Mouse (Mus musculus) spleen, adult 2 months (tissue): ENCODE measurements at regions not wholly inside any gene's neighbourhood (a gene's known extent, or its start where the extent isn't known, plus 50 kb on each side); places are given as distances from the start of the nearest gene placed in this dataset.
"Not testable (repeated sequence)": the region's sequence is repeated elsewhere in the genome, so short reads cannot be mapped to it uniquely, and the experiment has no call there.

Experiments used
- DNase-seq, 2 experiments: peaks; one replicate each; pipeline versions ENCODE4 v3.0.0 to v3.0.0-alpha.2; 2012 to 2021; ENCODE audit warnings: low spot score in 2 of 2, low read depth in 1 of 2
- H3K27ac ChIP-seq: fragments of 200-500 bp; 2 replicates; pipeline ENCODE4 v1.5.1; 2012; ENCODE audit warnings: low read length, inconsistent platforms; ENCODE audit not compliant: insufficient read depth
- H3K27me3 ChIP-seq: fragments of 200-500 bp; 2 replicates; pipeline ENCODE4 v1.6.1; 2012; ENCODE audit warnings: mild to moderate bottlenecking, moderate library complexity, low read length, inconsistent platforms; ENCODE audit not compliant: control insufficient read depth, insufficient read depth
- H3K36me3 ChIP-seq: fragments of 200-500 bp; 2 replicates; pipeline ENCODE4 v1.6.1; 2012; ENCODE audit warnings: mild to moderate bottlenecking, low read length, inconsistent platforms; ENCODE audit not compliant: control insufficient read depth, insufficient read depth
- H3K4me1 ChIP-seq: fragments of 200-500 bp; 2 replicates; pipeline ENCODE4 v1.6.1; 2011; ENCODE audit warnings: inconsistent platforms; ENCODE audit not compliant: control insufficient read depth, insufficient read depth, insufficient read length
- H3K4me3 ChIP-seq: fragments of 200-500 bp; 2 replicates; pipeline ENCODE4 v1.5.1; 2011; ENCODE audit warnings: mild to moderate bottlenecking, inconsistent platforms; ENCODE audit not compliant: insufficient read depth, insufficient read length; ENCODE audit errors: extremely low read depth
- CTCF ChIP-seq: fragments of 200-500 bp; IDR thresholded peaks from 2 replicates; pipeline ENCODE4 v1.5.1; 2011; ENCODE audit warnings: mild to moderate bottlenecking, inconsistent platforms; ENCODE audit not compliant: insufficient read depth, insufficient read length, insufficient replicate concordance; ENCODE audit errors: extremely low read depth
- POLR2A ChIP-seq: fragments of 200-500 bp; IDR thresholded peaks from 2 replicates; pipeline ENCODE4 v1.6.1; 2011; ENCODE audit warnings: low read depth, low read length, inconsistent platforms
- WGBS: fragments of 180-500 bp; shearing (Covaris S2); methylation state at CpG from one replicate; pipeline ENCODE4 v1.1.7; 2018; 5-methylcytosine and 5-hydroxymethylcytosine counted together

DNA sequence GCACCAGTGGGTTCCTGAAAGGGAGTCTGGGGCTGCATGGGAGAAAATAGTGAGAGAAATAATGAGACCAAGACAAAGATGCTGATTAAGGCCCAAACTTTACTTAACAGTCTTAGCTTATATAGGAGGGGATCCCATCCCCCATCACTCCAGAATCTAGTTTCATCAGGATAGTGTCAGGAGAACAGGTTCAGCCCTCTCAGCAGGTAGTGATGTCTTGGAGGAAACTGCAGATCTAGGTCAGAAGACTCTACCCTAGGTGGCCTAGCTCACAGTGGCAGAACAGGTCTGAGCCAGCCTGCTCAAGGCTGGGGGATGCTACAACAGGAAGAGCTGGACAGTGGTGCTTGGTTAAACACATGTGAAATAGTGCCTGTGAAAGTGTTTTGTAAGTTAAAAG is 204.6 kb upstream of the Ngly1 start:
- no peak overlapping the region for H3K27ac ChIP-seq
- no peak for DNase-seq
- no peak for TF ChIP-seq POLR2A
- TF ChIP-seq CTCF, result no peak
- no peak overlapping the region for H3K4me3 ChIP-seq
- H3K36me3 ChIP-seq, result no peaks in the 10 kb centered on the region
- H3K4me1 ChIP-seq, result no peaks in the 10 kb centered on the region
- no peaks in the 10 kb centered on the region for H3K27me3 ChIP-seq

DNA sequence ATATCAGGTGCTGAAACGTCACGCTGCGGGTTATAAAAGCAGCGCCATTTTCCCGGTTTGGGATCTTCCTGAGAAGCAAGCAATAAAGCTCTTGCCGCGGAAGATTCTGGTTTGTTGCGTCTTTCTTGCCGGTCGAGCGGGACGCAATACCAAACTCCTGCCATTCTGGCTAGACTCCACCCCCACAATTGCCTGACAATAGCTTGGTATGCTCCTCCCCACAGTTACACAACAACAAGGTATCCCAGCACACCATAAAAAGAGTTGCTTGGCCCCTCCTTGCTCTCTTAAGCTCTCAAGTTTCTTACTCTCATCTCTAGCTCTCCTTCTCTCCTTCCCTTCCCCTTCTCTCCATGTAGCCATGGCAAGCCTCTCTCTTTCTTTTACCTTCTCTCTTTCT is 176.5 kb upstream of the Ngly1 start:
- H3K27me3 ChIP-seq, DNase-seq, H3K36me3 ChIP-seq, H3K27ac ChIP-seq, H3K4me1 ChIP-seq, H3K4me3 ChIP-seq: not testable (repeated sequence)
- WGBS, result 97% methylated on average over 7 of the region's 12 CpGs

DNA sequence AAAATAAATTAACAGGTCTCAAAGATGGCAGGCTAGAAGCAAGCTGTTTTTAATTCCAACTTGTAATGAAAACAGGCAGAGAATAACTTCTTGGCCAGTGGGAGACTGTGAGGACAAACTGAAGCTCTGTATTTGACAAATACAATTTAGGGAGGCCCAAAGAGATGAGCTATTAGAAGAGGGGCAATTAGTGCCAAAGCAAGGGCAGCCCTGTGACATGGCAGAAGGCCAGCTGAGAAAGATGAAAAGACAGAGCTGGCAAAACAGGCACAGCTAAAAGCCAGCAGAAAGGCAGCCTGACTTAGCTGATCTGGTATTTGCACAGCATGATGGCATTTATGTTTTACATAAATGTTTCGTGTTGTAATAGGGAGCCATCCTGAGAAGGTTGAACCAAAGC is 175.0 kb upstream of the Ngly1 start:
- 80% methylated on average over 1 of the region's 1 CpGs for WGBS
- no peak overlapping the region for H3K27ac ChIP-seq
- H3K27me3 ChIP-seq, result no peaks in the 10 kb centered on the region
- peaks cover 3% of the 10 kb centered on the region; the same call in 1 of the 2 replicates for H3K4me1 ChIP-seq
- TF ChIP-seq CTCF (no peak), POLR2A (no peak)
- no peak for DNase-seq
- H3K4me3 ChIP-seq, result no peak overlapping the region
- no peaks in the 10 kb centered on the region for H3K36me3 ChIP-seq

- no peak for DNase-seq
- no peaks in the 10 kb centered on the region for H3K27me3 ChIP-seq
- H3K4me1 ChIP-seq, result peaks cover 3% of the 10 kb centered on the region; the same call in 1 of the 2 replicates
- H3K4me3 ChIP-seq, result no peak overlapping the region
- 89% methylated on average over 1 of the region's 1 CpGs for WGBS
- no peak overlapping the region for H3K27ac ChIP-seq
- TF ChIP-seq CTCF (no peak), POLR2A (no peak)
- H3K36me3 ChIP-seq, result no peaks in the 10 kb centered on the region
Observed at GRCm38 (mm10) chr14:16079096-16079495, 170.0 kb upstream of the Ngly1 start.

GRCm38 (mm10) chr14:16087231-16087630 is 161.8 kb upstream of the Ngly1 start:
- not testable (repeated sequence) for H3K4me3 ChIP-seq, H3K27me3 ChIP-seq

DNA sequence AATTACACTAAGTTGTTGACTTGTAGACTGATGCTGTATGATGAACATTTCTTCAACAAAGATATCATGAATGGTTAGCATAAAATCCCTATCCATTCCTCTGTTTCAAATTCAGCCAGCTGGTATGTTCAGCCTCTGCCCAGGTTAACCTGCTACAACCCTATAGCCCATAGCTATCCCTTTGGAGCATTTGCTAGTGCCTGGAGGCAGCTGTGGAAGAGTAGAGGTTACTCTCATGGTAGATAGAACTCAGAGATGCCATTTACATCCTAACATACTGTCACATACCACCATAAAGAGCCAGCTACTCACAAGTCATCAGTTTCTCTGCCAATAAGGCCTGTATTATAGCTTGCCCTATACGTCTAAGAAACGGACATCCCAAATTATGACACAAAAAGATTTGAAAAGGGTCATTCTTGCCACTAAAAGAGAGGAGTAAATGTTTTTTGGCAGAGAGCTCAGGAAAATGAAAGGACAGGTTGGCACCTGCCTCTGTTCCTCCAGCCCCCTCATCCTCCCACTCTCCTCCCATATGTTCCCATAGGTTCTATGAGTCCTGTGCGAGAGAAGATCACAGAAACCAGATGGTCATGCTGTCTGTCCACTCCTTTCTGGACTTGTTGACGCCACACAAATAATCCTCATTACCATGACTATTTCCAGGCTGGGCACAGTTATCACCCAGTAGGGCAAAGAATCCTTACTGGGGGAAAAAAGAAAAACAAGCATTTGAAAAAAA is 156.5 kb upstream of the Ngly1 start:
- no peaks in the 10 kb centered on the region for H3K36me3 ChIP-seq
- TF ChIP-seq POLR2A (no peak), CTCF (no peak)
- no peak for DNase-seq
- no peaks in the 10 kb centered on the region for H3K27me3 ChIP-seq
- no peak overlapping the region for H3K4me3 ChIP-seq
- H3K27ac ChIP-seq, result no peak overlapping the region
- 94% methylated on average over 4 of the region's 4 CpGs for WGBS
- H3K4me1 ChIP-seq, result peaks cover 2% of the 10 kb centered on the region

More at GRCm38 (mm10) chr14:16087231-16087630, 161.8 kb upstream of the Ngly1 start:
- H3K4me1 ChIP-seq, DNase-seq, H3K27ac ChIP-seq, H3K36me3 ChIP-seq: not testable (repeated sequence)

DNA sequence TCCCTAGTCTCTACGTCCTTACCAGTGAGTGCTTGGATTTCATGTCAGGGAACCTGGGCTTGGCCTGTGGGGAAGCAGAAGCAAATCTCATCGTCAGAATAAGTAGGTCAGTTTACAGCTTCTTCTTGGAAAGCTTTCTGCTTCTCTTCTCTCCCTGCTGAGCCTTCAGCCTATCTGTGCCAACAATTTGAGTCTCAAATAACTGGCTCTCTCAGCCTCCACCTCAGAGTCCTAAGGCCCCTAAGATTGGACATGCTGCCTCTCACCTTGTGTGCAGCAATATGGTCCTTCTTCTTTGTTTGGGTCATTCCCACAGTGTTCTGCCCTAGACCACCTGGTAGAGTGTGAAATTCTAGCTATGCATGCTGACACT is 156.0 kb upstream of the Ngly1 start:
- Histone ChIP-seq H3K4me3 (no peak overlapping the region), H3K27me3 (no peaks in the 10 kb centered on the region), H3K36me3 (no peaks in the 10 kb centered on the region), H3K4me1 (peaks cover 2% of the 10 kb centered on the region), H3K27ac (no peak overlapping the region)
- TF ChIP-seq POLR2A (no peak), CTCF (no peak)
- 76% methylated on average over 2 of the region's 2 CpGs for WGBS
- DNase-seq, result no peak
